Mouse (Mus musculus) hindbrain, embryonic 16.5 days (tissue): ENCODE data around the gene Ugt1a2. TPM values are rescaled to one million over a fixed set of nuclear protein-coding genes. Genes with fewer than 3 reads are reported as not detected.
"Not testable (repeated sequence)": the region's sequence is repeated elsewhere in the genome, so short reads cannot be mapped to it uniquely, and the experiment has no call there.

Experiments
- ATAC-seq: fragments of 200-750 bp; cut with Nextera tagmentation; 2 replicates; pipeline ENCODE4 v1.8.0; 2017; ENCODE audit warnings: moderate TSS enrichment, moderate library complexity
- H3K27ac ChIP-seq: fragments of 300-500 bp; sonication (generic); 2 replicates; pipeline ENCODE4 v1.5.1; 2014; ENCODE audit warnings: low read depth, mild to moderate bottlenecking, control low read depth, low read length, moderate library complexity
- H3K27me3 ChIP-seq: fragments of 300-500 bp; sonication (generic); replicated peaks from 2 replicates; pipeline ENCODE4 v1.6.1; 2014; ENCODE audit warnings: low read length; ENCODE audit not compliant: control insufficient read depth, insufficient read depth
- H3K36me3 ChIP-seq: fragments of 300-500 bp; sonication (generic); 2 replicates; pipeline ENCODE4 v1.6.1; 2014; ENCODE audit warnings: mild to moderate bottlenecking, low read length, moderate library complexity, mixed read lengths; ENCODE audit not compliant: control insufficient read depth, insufficient read depth
- H3K4me1 ChIP-seq: fragments of 300-500 bp; sonication (generic); 2 replicates; pipeline ENCODE4 v1.6.1; 2014; ENCODE audit warnings: low read depth, low read length; ENCODE audit not compliant: control insufficient read depth, insufficient read depth
- H3K4me2 ChIP-seq: fragments of 300-500 bp; sonication (generic); 2 replicates; pipeline ENCODE4 v1.6.1; 2014; ENCODE audit warnings: mild to moderate bottlenecking, low read length, control low read depth, moderate library complexity
- H3K4me3 ChIP-seq: fragments of 300-500 bp; sonication (generic); 2 replicates; pipeline ENCODE4 v1.5.1; 2014; ENCODE audit warnings: mild to moderate bottlenecking, low read length, control low read depth, moderate library complexity
- H3K9ac ChIP-seq: fragments of 300-500 bp; sonication (generic); 2 replicates; pipeline ENCODE4 v1.6.1; 2014; ENCODE audit warnings: low read depth, mild to moderate bottlenecking, control low read depth, low read length, moderate library complexity
- H3K9me3 ChIP-seq: fragments of 300-500 bp; sonication (generic); 2 replicates; pipeline ENCODE4 v1.6.1; 2014; ENCODE audit warnings: mild to moderate bottlenecking, low read length, moderate library complexity; ENCODE audit not compliant: control insufficient read depth
- WGBS: fragments of 180-500 bp; shearing (Covaris S2); extraction: QIAGEN DNeasy Blood & Tissue Kit; methylation state at CpG from one replicate; pipeline ENCODE4 v1.1.7; 2014; 5-methylcytosine and 5-hydroxymethylcytosine counted together
- polyA plus RNA-seq: library from polyadenylated mRNA; unstranded; fragments of >200 nt; fragmentation: Nextera tagmentation; extraction: Ambion mirVana; gene quantifications from 2 replicates; pipeline ENCODE4 v1.2.1, GENCODE M21; 2015

Ugt1a2 gene
- polyA plus RNA-seq: 0.07 TPM in 1 of 2 replicates, not detected in the other

DNA sequence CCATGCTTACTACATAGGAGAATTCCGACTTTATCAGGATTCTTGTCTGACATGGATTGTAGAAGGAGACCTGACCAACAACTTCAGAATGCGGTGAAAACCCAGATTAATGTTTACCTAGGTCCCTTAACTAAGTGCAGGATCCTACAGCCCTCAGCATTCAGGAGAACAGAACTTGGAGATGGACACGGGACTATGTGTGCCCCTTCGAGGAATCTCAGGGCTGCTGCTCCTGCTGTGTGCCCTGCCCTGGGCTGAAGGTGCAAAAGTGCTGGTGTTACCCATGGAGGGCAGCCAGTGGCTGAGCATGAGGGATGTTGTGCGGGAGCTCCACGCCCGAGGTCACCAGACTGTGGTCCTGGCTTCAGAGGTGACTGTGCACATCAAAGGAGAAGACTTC lies at the start of gene Ugt1a2:
Gene Ugt1a2 (plus strand): TSS at position 146 of the 400 bp plus-strand sequence.
- Histone ChIP-seq H3K4me3 (no peak within 1 kb of the TSS), H3K4me1 (0 out of 2 replicates have a peak, but pooled peaks cover 2% of the 10 kb centered on the region), H3K36me3 (no peaks in the 10 kb centered on the region), H3K9ac (no peak within 1 kb of the TSS), H3K4me2 (no peak within 1 kb of the TSS), H3K27ac (no peak within 1 kb of the TSS), H3K27me3 (no peaks in the 10 kb centered on the region), H3K9me3 (peaks cover 8% of the 10 kb centered on the region)
- 85% methylated on average over 7 of the region's 7 CpGs for WGBS
- ATAC-seq: no peak

DNA sequence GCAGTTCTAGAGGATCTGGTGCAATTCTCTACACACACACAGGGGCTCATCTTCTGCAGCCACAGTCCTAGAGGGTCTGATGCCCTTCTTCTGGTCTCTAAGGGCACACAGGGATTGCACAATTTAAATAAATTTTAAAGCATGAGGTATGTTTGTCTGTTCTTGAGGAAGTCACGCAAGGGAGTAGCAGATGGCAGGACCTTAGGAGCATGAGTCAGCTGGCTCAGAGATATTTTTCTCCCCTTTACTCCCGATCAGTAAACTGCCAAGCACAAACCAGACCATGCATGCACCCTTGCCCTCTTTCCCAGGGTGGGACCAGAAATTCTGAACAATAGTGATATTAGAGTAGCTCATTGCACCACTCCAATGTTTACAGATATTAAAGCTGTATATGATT lies 42.0 kb upstream of the Ugt1a2 start:
- Histone ChIP-seq H3K27me3 (no peaks in the 10 kb centered on the region), H3K36me3 (no peaks in the 10 kb centered on the region), H3K9me3 (no peaks in the 10 kb centered on the region), H3K27ac (no peak overlapping the region), H3K4me3 (no peak overlapping the region), H3K4me1 (no peaks in the 10 kb centered on the region), H3K9ac (no peak overlapping the region), H3K4me2 (no peak overlapping the region)
- ATAC-seq: no peak
- WGBS: 96% methylated on average over 2 of the region's 2 CpGs

DNA sequence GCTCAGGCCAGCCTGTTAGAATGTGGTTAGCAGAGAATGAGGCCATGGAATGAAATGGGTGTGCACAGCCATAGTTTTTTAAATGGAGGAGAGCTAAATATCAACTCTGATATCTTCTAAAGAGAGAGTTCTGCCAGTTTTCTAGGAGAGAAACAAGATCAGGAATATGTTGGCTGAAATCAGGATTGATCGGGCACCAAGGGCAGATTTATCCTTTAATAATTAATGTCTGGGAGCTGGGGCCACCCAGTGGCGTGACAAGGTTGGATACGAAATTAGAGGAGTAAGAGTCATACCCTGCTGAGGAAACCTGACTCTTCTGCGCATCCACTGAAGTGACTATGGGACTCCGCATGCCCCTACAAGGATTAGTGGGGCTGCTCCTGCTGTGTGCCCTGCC lies 34.7 kb upstream of the Ugt1a2 start, which contains the start of gene Ugt1a5:
Gene Ugt1a5 (plus strand): TSS at position 302 of the 400 bp plus-strand sequence.
- 79% methylated on average over 5 of the region's 5 CpGs for WGBS
- ATAC-seq: no peak
- Histone ChIP-seq H3K4me3 (no peak within 1 kb of the TSS), H3K36me3 (no peaks in the 10 kb centered on the region), H3K4me1 (no peaks in the 10 kb centered on the region), H3K4me2 (no peak within 1 kb of the TSS), H3K27me3 (no peaks in the 10 kb centered on the region), H3K9me3 (no peaks in the 10 kb centered on the region), H3K27ac (no peak within 1 kb of the TSS), H3K9ac (no peak within 1 kb of the TSS)

- 93% methylated on average over 5 of the region's 7 CpGs for WGBS
- not testable (repeated sequence) for H3K9ac ChIP-seq, H3K4me3 ChIP-seq, H3K9me3 ChIP-seq, H3K36me3 ChIP-seq, H3K27ac ChIP-seq, H3K4me2 ChIP-seq, H3K4me1 ChIP-seq, ATAC-seq, H3K27me3 ChIP-seq
Observed at GRCm38 (mm10) chr1:88172190-88172589, 28.2 kb upstream of the Ugt1a2 start.

GRCm38 (mm10) chr1:88179657-88180056 lies 20.7 kb upstream of the Ugt1a2 start:
- no peak overlapping the region for H3K4me2 ChIP-seq
- H3K27ac ChIP-seq: no peak overlapping the region
- no peaks in the 10 kb centered on the region for H3K27me3 ChIP-seq
- H3K4me1 ChIP-seq: no peaks in the 10 kb centered on the region
- H3K4me3 ChIP-seq: no peak overlapping the region
- no peak overlapping the region for H3K9ac ChIP-seq
- 88% methylated on average over 1 of the region's 1 CpGs for WGBS
- peaks cover 5% of the 10 kb centered on the region; the same call in 1 of the 2 replicates for H3K9me3 ChIP-seq
- no peaks in the 10 kb centered on the region for H3K36me3 ChIP-seq
- no peak for ATAC-seq

DNA sequence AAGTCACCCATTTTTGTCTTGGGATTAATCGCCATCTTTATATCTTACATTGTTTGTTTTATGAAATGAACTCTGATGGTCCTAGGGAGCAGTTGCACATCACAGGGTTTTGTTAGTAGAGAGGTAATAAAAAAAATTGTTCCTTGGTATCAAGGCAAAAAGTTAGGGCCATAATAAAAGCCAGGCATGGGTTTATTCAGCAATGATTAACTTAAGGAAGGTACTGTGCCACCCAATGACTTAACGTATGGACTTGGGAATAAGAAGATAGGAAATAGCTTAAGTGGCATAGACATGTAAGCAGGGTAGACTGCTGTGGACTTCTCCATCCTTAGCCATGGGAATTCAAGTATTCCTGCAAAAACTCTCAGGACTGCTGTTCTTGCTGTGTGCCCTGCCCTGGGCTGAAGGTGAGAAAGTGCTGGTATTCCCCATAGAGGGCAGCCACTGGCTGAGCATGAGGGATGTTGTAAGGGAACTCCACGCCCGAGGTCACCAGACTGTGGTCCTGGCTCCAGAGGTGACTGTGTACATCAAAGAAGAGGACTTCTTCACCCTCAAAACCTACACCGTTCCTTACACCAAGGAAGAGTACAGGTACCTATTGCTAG lies 14.0 kb upstream of the Ugt1a2 start:
- Histone ChIP-seq H3K27me3 (no peaks in the 10 kb centered on the region), H3K4me2 (no peak overlapping the region), H3K9ac (no peak overlapping the region), H3K4me1 (no peaks in the 10 kb centered on the region), H3K27ac (no peak overlapping the region), H3K4me3 (no peak overlapping the region), H3K36me3 (no peaks in the 10 kb centered on the region), H3K9me3 (no peaks in the 10 kb centered on the region)
- WGBS: 94% methylated on average over 5 of the region's 5 CpGs
- no peak for ATAC-seq

DNA sequence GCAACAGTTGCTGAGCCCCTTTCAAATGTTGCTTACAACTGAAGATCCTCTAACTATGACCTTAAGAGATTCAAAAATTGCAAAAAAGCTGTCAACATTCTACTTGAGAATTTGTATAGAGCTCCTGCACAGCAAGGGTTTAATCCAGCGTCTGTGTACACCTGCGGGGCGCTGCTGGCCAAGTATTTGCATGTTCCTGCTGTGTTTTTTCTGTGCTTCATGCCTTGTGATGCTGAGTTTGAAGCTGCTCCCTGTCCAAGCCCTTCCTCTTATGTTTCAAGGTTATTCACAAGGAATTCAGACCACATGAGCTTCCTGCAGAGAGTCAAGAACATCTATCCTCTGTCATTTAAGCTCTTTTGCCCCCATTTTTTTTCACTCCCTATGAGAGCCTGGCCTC lies 8.3 kb upstream of the Ugt1a2 start:
- WGBS: 70% methylated on average over 3 of the region's 3 CpGs
- H3K4me1 ChIP-seq: no peaks in the 10 kb centered on the region
- H3K27ac ChIP-seq: no peak overlapping the region
- no peaks in the 10 kb centered on the region for H3K36me3 ChIP-seq
- no peak overlapping the region for H3K4me3 ChIP-seq
- no peaks in the 10 kb centered on the region for H3K9me3 ChIP-seq
- no peak overlapping the region for H3K9ac ChIP-seq
- H3K4me2 ChIP-seq: no peak overlapping the region
- no peak for ATAC-seq
- H3K27me3 ChIP-seq: no peaks in the 10 kb centered on the region

DNA sequence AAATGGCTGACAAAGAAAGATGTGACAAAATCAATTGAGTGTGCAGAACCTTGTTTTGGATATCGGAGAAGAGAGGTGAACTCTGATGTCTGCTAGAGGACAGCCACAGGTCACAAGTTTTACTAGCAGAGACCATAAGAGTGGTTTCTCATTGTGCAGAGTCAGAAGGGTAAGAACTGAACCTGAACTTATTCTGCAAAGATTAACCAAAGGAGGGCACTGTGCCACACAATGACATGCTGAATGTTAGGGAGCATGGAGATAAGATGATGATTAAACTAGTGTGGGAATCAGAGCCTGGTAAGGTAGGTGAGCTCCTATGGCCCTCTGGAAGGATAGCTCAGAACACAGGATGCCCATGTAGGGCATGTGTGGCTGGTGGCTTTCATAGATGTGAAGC lies 4.7 kb upstream of the Ugt1a2 start:
- Histone ChIP-seq H3K9ac (no peak overlapping the region), H3K4me2 (no peak overlapping the region), H3K36me3 (no peaks in the 10 kb centered on the region), H3K27ac (no peak overlapping the region), H3K4me3 (no peak overlapping the region), H3K27me3 (no peaks in the 10 kb centered on the region), H3K4me1 (no peaks in the 10 kb centered on the region), H3K9me3 (no peaks in the 10 kb centered on the region)
- 91% methylated on average over 1 of the region's 1 CpGs for WGBS
- ATAC-seq: no peak

- Histone ChIP-seq H3K4me3 (no peak overlapping the region), H3K9me3 (no peaks in the 10 kb centered on the region), H3K9ac (no peak overlapping the region), H3K4me2 (no peak overlapping the region), H3K36me3 (no peaks in the 10 kb centered on the region), H3K27ac (no peak overlapping the region), H3K4me1 (no peaks in the 10 kb centered on the region), H3K27me3 (no peaks in the 10 kb centered on the region)
- 73% methylated on average over 3 of the region's 3 CpGs for WGBS
- ATAC-seq: no peak
Observed at GRCm38 (mm10) chr1:88197443-88197842, 3.0 kb upstream of the Ugt1a2 start.
